In genomic region chr13:34037172-34038055, GRCm38 (mm10) we compare ENCODE assay signal across 1 mouse cellular context.
TF ChIP-seq lines count a peak whose summit lies in the region.

Gene Bphl (plus strand): TSS chr13:34037597.

TF ChIP-seq in CH12.LX, 34 proteins besides CTCF, POLR2A, EP300 and RAD21 (continued from another document):
- TF ChIP-seq MAFK (IDR thresholded peaks at IDR 0.05; ENCODE audit: insufficient replicate concordance, low read length), result no peak
- no peak for TF ChIP-seq CHD2 (IDR thresholded peaks at IDR 0.05; ENCODE audit: low read length)
- TF ChIP-seq HCFC1 (IDR thresholded peaks at IDR 0.05; ENCODE audit: low read depth, low read length), result no peak
- no peak for TF ChIP-seq ZKSCAN1 (IDR thresholded peaks at IDR 0.05; ENCODE audit: borderline replicate concordance, low read depth, low read length)
- no peak for TF ChIP-seq GABPA (IDR thresholded peaks at IDR 0.05; ENCODE audit: insufficient replicate concordance, low read depth, low read length)
- TF ChIP-seq MEF2A (IDR thresholded peaks at IDR 0.05; ENCODE audit: borderline replicate concordance, low read depth, low read length), result no peak; the same call in 1 of the 2 replicates
- TF ChIP-seq NRF1 (IDR thresholded peaks at IDR 0.05; ENCODE audit: low read depth, low read length), result peak; percentile 95
- no peak for TF ChIP-seq PAX5 (IDR thresholded peaks at IDR 0.05; ENCODE audit: low read length)
- TF ChIP-seq POLR2AphosphoS2 (IDR thresholded peaks at IDR 0.05; ENCODE audit: low read depth, low read length), result no peak
